Mouse (Mus musculus): ENCODE results near the gene Sqor.

DNA sequence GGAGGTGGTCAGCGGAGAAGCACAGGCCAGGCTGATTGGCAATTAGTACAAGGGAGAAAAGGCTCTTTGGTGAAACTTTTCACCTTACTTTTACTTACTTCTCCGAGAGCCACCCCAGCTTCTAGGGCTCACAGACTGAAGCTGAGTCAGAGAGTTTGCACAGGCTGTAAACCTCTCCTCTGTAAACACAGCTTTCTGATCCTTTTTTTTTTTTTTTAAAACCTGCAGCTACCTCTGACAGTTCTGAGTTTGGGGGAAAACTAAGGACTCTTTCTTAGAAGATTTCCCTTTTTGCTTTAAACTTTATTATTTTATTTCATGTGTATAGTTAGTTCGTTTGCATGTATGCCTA is 733 bp downstream of the Sqor start:
- no peak for TF ChIP-seq E2F4 (IDR thresholded peaks at IDR 0.05; ENCODE audit: insufficient replicate concordance, low read depth, low read length)
- no peak for TF ChIP-seq TCF12 (IDR thresholded peaks at IDR 0.05; ENCODE audit: low read depth, low read length)
- TF ChIP-seq ZC3H11A (IDR thresholded peaks at IDR 0.05; ENCODE audit: low read depth, low read length), result no peak
- TF ChIP-seq POLR2AphosphoS2 (IDR thresholded peaks at IDR 0.05; ENCODE audit: low read depth, low read length), result no peak
- TF ChIP-seq EP300 (IDR thresholded peaks at IDR 0.05; ENCODE audit: low read length), result no peak
- no peak for TF ChIP-seq CTCF (conservative IDR thresholded peaks at IDR 0.05 in 1 of 2, IDR thresholded peaks at IDR 0.05 in 1 of 2; ENCODE audit: low read depth in 2 of 2, low read length in 2 of 2)
- TF ChIP-seq MAFK (IDR thresholded peaks at IDR 0.05; ENCODE audit: insufficient replicate concordance, low read length), result no peak
- TF ChIP-seq USF1 (IDR thresholded peaks at IDR 0.05; ENCODE audit: low read depth, low read length), result no peak
- no peak for TF ChIP-seq POLR2A (IDR thresholded peaks at IDR 0.05; ENCODE audit: low read depth, low read length)
